7 mouse cellular contexts compared by ENCODE assay signal in the genomic region with DNA sequence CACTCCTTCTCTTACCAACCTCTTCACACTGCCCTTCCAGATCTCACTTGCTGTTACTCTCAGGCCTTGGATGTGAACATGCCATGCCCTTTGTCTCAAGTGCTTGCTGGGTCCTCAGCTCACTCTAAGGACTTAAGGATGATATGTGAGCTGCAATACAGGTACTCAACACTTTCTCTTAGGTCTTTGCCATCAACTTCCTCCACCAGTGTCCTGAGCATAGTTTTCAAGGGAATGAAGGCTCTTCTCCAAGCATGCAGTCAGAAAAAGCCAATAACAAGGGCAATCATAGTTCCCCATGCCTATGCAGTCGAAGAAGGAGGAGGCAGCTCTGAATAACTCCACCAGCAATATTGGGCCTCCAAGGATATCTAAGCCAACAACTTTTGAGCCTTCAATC.
DNase-seq lines count a peak whose midpoint lies in the region.
"Not testable (repeated sequence)": the region's sequence is repeated elsewhere in the genome, so short reads cannot be mapped to it uniquely, and the experiment has no call there.

No protein-coding gene starts in this region.

- intact Hi-C loops in heart, postnatal 14 days (cut with DNase I), result not testable (repeated sequence)

- DNase-seq in cerebellum, adult 11-12 months, result peak; percentile 16
- DNase-seq in gastrocnemius, adult 8-10 months (ENCODE audit: low spot score in 2 of 2), result peak; percentile 16 to 41
- peak; percentile 1 to 2 for DNase-seq in heart, postnatal 14 days
- DNase-seq in layer of hippocampus, adult 11-12 months (ENCODE audit: low spot score), result peak; percentile 12
- DNase-seq in lung, postnatal 36 days, result peak; percentile 2
- DNase-seq in spleen, postnatal 36 days (ENCODE audit: low spot score in 2 of 2), result peak; percentile 8 to 24
- DNase-seq in urinary bladder, postnatal 14 days (ENCODE audit: low spot score), result peak; percentile 4

Comparison
In these comparisons a context has a peak if more than half of its experiments do, and no peak if none do; other contexts are left out.
1. Peak in every context shown above with its lines: DNase-seq.